Mouse (Mus musculus) C2C12 (cell line): ENCODE data around the gene Phf20.

Source experiments
- CTCF ChIP-seq: IDR thresholded peaks from one replicate; pipeline ENCODE4 v1.5.1; 2011; ENCODE audit not compliant: control insufficient read depth, insufficient read depth, insufficient read length
- MYOD1 ChIP-seq: IDR thresholded peaks from one replicate; pipeline ENCODE4 v1.6.1; 2011; ENCODE audit warnings: low read depth; ENCODE audit not compliant: control insufficient read depth, insufficient read length

GRCm38 (mm10) chr2:156193066-156193862 is 3.0 kb upstream of the Phf20 start:
- TF ChIP-seq CTCF (no peak), MYOD1 (no peak)
